Mouse (Mus musculus) right cerebral cortex, postnatal 4 days (tissue): ENCODE measurements around the gene Nnmt.

Source experiments
- DNase-seq: peaks from one replicate; pipeline ENCODE4 v3.0.0-alpha.2; 2022

Nnmt gene

DNA sequence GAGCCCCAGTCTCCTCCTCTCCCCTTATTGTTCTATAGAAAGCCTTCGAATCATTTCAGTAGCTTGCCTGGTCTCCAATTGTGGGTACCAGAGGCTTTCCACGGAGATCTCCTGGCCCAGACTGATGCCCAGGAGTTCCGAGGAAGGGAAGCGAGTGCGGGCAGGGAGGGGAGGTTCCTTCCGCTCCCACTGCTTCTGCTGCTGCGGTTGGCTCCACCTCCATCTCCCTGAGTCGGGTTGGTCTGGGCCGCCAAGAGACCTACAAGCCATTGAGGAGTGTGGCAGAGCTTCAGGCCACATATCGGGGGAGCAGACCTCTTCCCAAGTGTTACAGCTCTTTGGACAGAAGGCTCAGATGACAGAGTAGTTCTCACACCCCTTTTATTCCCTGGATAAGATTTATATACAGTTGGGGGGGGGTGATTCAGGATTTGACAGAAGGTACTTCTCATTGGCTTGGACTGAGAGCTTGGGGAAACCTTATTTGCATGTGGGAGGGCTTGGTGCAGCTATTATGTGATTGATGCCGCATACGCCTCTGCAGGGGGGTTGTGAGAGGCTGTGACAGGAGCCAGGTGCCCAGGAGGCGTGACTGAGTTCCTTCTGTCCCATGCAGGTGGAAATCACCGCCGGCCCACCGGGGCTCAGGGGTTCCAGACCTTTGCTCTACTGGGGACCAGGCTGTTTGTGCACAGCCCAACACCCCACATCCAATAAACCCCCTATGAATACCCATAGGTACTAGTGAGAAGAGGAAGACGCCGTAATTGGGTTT, 30.8 kb upstream of the Nnmt start:
- no peak for DNase-seq

DNA sequence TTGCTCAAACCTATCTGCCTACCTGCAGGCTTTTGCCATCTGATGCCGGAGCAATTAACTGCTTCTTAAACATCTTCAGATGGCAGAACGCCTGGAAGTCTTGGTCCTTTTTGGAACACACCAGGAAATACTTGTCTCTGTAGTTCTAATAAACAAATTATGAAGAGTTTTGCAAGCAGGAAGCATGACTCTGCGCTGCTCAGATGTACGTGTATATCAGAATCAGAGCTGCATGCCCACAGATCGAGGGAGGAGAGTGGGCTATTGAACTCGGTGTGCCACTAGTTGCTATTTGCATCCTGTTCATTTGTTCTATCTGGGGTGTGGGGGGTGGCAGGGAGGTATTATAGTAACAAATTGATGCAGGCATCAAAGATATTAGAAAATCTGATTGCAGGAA, 28.2 kb upstream of the Nnmt start:
- DNase-seq = no peak

DNA sequence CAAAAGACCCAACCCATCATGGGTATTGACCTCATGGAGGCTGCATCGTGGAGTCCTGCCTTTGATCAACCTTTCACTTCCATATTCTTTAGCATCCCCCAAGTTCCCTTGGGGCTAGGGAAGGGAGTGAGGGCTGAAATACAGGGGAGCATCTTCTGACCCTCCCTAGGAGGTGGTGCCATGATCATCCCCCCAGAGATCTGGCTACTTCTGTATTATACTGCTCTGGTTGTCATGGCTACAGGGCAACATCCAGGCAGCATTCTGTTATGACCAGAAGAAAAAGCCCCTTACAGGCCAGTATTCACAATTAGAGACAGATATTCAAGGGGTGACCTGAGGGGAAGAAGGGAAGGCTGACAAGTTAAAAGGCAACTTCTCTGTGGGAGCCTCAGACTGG, 14.3 kb upstream of the Nnmt start:
- DNase-seq = no peak

DNA sequence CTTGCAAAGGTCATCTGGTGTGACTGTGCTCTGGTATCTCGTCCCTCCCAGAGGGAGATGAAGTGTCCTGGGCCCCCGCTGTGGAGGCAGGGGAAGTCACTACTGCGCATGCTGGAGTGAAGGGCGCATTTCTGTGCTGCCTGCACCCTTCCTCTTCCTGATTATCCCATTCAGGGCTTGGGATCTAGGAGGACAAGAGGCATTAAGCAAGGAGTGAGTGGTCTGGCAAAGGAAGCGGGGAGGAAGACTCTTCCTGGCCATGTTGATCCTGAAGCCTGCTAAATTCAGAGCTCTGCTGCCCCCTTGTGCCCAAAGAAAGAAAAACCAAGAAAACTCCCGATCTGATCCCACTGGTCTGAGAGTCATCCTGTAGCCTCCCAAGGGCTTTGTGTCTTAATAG, 13.6 kb upstream of the Nnmt start:
- peak; percentile 80 for DNase-seq

DNA sequence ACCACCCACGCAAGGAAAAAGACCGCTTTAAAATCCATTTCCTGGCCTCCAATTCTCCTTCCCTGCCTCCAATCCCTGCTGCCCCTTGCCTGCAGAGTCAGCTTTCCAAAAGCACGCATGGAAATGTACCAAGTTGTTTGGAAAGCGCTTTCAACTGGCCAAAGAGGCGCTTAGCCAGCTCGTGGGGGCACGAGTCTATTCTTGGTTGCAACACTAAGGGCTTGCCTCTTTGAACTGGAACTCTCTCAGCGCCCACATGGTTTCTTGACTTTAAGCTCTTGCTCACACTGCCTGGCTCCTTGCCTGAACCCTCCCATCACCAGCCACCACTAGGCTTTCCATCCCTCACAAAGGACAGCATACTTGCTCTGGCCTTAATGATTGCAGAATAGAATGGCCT, 13.2 kb upstream of the Nnmt start:
- DNase-seq = no peak

DNA sequence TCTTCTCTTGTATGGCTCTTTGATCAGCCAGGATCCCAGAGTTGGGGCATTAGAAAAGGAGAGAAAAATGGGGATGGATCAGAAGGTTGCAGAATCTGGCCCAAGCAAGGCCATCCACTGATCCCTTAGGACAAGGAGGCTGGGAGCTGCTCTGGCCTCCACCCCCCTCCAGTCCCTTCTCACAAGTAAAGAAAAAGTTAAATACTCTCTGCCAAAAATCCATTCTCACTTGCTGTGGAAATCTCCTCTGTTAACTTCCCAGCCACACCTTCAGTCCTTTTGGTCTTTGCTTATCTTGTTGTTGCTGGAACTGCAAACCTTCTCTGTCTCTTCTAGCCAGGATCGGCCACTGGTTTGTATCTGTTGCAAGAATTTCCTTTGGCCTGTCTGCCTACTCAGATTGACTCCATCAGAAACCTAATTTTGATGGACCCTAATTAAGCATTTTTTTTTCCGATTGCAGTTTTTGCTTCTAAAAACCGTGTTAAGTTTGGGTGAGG, 12.6 kb upstream of the Nnmt start:
- DNase-seq = no peak

GRCm38 (mm10) chr9:48613221-48613620, 8.3 kb upstream of the Nnmt start:
- no peak for DNase-seq

DNA sequence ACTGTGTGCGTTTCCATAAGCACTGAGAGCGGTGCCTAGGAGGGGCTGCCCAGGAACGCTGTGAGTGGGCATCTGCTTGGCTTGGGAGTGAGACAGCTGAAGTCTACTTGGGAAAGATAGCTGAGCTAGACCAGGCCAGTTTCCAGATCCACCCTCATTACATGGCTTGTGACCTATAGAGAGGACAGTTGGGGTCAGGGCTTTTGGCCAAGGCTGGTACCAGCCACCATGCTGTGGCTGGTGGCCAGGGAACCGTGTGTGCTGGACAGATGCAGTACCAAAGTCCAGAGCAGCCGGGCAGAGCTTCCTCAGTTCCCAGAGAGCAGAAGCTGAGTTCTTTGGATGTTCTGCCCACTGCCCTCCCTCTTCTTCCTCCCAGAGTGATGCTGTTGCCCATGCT, 7.6 kb upstream of the Nnmt start:
- DNase-seq = no peak

DNA sequence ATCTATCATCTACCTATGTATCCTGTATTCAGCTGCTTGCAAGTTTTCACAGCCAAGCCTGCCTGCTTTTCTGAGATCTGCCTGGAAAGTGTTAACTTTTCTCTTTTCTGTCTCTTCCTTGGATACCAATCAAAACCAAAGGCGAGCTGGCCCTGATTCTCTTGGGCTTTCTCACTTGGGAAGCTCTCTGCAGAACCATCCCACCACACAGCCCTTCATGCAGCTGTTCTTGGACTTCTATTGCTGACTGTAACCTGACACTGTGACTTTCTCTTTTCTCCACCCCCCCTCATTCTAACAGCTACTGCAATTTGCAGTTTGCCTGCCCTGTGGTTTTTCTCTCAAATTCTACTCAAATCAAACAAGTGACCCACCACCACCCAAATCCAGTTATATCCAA, 6.1 kb upstream of the Nnmt start:
- DNase-seq = no peak

DNA sequence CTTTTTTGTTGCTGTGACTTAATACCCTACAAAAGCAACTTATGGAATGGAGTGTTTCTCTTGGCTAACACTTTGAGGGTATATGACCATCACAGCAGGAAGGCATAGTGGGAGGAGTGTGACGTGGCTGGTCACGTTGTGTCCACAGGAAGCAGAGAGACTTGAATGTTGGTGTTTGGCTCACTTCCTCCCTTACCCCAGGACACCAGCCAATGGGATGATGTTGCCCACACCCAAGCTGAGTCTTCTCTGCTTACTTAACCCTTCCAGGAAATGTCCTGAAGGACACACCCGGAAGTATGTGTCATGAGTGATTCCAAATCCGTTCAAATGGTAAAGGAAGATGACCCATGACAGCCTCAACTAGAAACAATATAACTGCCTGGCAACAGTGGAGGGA, 4.8 kb upstream of the Nnmt start:
- DNase-seq = no peak

GRCm38 (mm10) chr9:48607417-48607816, 2.5 kb upstream of the Nnmt start:
- no peak for DNase-seq

DNA sequence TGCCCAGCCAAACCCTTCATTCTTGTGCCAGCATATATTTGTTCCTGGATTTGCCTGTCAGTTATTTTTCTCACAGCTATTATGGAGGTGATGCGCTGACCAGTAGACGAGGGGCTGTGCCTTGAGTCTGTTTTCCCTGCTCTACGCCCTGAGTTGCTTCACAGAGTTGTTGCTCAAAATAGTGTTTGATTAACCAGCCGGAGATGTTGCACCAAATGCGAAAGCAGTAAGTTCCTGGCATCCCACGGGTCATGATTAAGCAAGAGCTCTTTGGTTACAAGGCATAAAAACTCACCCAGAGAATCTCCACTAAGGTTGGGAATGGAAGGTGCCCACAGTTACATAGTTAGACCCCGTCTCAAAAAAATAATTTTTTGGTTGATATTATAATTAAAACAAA, 1.2 kb upstream of the Nnmt start:
- no peak for DNase-seq

GRCm38 (mm10) chr9:48605697-48606096, 744 bp upstream of the Nnmt start:
- no peak for DNase-seq

- DNase-seq = no peak
Measured at GRCm38 (mm10) chr9:48604226-48604625, 727 bp downstream of the Nnmt start.

GRCm38 (mm10) chr9:48600881-48601280, 4.1 kb downstream of the Nnmt start:
- DNase-seq = no peak

GRCm38 (mm10) chr9:48600066-48600465, 4.9 kb downstream of the Nnmt start:
- DNase-seq = no peak

- DNase-seq = no peak
Measured at GRCm38 (mm10) chr9:48597494-48597893, 7.5 kb downstream of the Nnmt start.

- no peak for DNase-seq
Measured at GRCm38 (mm10) chr9:48596924-48597323, 8.0 kb downstream of the Nnmt start.

DNA sequence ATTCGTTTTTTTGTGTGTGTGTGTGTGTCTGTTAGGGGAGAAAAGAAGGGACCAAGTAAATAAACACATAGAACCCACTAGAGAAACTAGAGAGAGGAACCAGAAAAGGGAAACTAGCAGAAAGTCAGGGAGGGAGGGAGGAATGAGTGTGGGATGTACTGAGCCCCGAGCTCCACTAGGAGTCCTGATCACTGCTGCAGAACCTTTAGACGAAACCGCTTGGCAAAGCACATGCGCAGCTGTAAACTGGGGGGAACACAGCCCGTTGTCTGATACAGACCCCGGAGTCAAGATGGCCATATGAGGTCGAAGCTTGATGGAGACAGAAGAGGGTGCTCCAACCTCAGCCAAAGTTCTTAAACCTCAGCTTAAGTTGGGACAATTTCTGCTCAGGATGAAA, 11.0 kb downstream of the Nnmt start:
- DNase-seq = no peak

- DNase-seq = no peak
Measured at GRCm38 (mm10) chr9:48590606-48591005, 14.3 kb downstream of the Nnmt start.

- DNase-seq = peak; percentile 84
Measured at GRCm38 (mm10) chr9:48586332-48586731, 18.6 kb downstream of the Nnmt start.

DNA sequence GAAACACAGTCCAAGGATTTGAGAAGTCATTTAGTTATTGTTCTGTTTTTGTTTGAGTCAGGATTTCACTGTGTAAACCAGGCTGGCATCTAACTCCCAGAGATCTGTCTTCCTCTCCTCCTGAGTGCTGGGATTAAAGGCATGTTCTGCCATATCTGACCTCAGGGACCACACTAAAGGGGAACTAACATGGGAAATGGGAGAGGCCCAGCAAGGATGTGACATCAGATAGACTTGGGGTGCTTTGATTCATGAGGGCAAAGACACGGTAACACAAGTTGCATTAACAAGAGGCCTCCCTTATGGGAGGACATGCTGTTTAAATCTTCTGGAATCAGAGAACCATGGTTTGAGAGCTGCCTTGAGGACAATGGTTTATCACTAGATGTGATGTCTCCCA, 24.1 kb downstream of the Nnmt start:
- no peak for DNase-seq

DNA sequence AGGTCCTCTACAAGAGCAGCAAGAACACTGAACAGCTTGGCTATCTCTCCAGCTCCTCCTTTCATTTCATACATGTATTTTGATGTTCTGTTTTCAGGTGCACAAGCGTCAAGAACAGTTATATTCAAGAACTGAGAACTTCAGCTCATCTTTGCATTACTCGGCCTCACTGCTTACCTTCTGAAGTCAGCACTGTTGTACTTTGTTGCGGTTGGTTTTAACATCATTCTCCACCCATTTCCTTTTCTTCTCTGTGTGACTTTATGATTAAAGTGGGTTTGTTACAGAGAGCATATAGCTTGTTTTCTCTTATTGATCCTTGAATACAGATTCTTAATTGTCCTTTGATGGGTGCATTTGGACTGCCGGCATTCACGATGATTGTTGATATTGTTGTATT, 42.6 kb downstream of the Nnmt start:
- no peak for DNase-seq

GRCm38 (mm10) chr9:48559482-48560139, 45.3 kb downstream of the Nnmt start:
- peak; percentile 65 for DNase-seq

DNA sequence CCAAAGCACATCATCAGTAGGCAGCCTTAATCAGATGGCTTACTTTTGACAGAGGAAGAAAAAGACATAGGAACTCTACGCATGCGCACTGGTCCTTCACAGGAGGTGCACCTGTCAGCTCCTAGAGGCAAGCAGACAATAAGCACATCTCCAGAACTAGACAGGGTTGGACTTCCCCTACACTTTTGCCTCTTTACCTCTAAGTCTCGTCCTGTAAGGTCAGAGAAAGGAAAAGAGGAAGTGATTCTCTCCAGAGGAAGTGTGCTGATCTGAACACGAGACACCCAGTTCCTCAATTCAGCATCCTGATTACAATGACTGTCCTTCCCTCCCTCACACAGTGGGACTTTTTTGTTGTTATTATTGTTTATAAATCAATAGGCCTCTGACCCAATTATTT, 46.3 kb downstream of the Nnmt start:
- no peak for DNase-seq
